Mouse (Mus musculus): ENCODE measurements around the gene Zbtb7b. TPM values are rescaled to one million over a fixed set of nuclear protein-coding genes. Genes with fewer than 3 reads are reported as not detected.

The Zbtb7b gene
- polyA plus RNA-seq, 1 experiment: not detected

DNA sequence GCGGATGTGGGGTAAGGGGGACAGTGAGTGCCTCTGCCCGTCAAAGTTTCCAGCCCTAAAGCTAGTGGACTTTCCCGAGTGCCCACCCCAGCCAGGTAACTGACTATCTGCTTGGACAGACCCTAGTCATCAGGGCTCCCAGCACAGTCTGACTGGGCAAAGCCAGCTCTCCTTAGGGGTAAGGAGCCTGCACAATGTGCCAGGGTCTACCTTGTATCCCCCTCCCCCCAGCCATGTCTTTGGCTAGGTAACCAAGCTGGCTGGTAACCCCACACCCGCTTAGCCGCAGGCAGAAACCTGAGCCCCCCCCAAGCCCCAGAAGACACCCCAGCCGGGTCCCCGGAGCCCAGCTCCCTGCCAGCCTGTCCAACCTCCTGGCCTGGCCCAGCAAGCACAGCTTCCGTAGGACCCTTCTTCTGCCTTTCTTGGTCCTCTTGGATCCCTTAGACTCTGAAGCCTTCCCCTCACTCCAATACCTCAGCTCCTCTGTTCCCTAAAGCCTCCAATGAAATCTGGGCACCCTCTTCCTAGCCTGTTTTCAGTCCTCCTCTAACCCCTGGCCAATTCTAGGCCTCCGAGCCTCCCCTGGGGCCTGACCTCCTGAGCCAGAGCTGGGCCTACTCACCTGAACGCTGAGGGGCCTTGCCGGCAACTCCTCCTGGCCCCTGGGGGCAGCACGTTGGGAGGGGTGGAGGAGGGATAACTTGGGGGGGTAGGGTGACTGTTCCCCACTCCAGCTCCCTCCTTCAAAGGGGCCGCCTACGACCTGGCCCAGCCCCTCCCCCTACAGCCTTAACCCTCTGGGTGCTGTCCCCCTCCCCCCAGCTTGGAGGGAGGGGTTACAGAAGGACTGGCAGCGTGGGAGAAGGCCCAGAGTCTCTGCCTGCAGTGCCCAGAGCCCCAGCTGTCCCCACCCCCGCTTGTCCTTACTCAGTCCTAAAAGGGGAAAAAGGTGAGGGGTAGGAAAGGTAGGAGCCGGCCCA is 7.8 kb downstream of the Zbtb7b start:
- 69% methylated on average over 17 of the region's 17 CpGs for WGBS
- Histone ChIP-seq H3K27ac (ENCODE audit: insufficient read depth, low read depth, low read length) (no peak overlapping the region), H3K4me1 (ENCODE audit: control insufficient read depth, insufficient read depth, low read length) (peaks cover 25% of the 10 kb centered on the region), H3K4me3 (ENCODE audit: insufficient read depth, low read depth, low read length) (no peak overlapping the region)
- TF ChIP-seq POLR2A (IDR thresholded peaks at IDR 0.05; ENCODE audit: insufficient read depth, low read depth, low read length) (no peak), CTCF (IDR thresholded peaks at IDR 0.05; ENCODE audit: insufficient read depth, low read depth, low read length) (no peak)

DNA sequence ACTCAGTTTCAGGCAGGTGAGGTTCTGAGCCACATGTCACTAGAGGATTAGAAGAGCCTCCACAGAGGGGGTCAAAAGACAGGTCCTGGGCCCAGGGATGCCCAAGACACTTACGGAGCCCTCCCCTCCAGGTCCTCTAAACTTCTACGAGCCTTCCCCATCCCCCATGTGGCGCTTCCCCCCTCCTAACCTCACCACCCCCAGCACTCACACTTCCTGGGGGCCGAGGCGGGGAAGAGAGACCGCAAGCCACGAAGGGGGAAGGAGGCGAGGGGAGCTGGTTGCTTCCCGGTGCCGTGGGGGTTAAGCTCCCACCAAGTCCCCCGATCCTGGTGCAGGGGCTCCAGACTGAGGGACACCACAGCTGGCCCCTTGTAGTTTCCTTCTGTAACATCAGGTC is 9.1 kb downstream of the Zbtb7b start:
- peaks cover 15% of the 10 kb centered on the region for H3K4me1 ChIP-seq (ENCODE audit: control insufficient read depth, insufficient read depth, low read length)
- H3K4me3 ChIP-seq (ENCODE audit: insufficient read depth, low read depth, low read length): no peak overlapping the region
- no peak overlapping the region for H3K27ac ChIP-seq (ENCODE audit: insufficient read depth, low read depth, low read length)
- 75% methylated on average over 11 of the region's 11 CpGs for WGBS
- TF ChIP-seq CTCF (IDR thresholded peaks at IDR 0.05; ENCODE audit: insufficient read depth, low read depth, low read length) (no peak), POLR2A (IDR thresholded peaks at IDR 0.05; ENCODE audit: insufficient read depth, low read depth, low read length) (no peak)

DNA sequence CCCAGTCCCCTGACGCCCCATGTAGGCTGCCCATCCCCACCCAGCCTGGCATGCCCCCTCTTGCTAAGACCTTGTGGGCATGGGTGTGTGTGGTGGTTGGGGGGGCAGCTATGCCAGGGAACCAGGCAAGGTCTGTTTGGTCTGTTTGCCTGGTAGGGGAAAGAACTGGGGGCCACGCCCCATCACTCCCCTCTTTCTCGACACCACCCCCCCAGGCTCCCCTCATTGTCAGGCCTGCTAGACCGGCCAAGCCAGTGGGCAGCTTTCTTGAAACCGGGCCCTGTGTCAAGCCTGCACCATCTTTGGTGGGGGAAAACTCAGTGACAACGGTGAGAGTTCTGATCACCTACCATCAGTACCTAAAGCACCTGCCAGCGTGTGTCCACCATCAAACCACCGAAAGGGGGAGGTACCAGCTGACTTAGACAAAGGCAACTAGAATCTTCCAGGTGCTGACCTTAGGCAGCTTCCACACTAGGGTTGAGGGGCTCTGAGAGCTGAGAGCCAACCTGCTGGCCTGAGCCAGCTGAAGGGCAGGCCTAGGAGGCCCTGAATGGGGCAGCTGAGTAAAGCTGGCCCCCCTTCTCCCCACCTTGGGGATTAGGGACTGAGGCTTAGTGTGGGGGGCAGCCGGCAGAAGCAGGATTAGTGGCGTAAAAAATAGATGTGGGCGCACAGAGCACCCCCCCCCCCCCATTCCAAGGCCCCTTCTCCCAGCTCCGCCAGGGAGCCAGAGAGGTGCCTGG is 10.1 kb downstream of the Zbtb7b start:
- peaks cover 13% of the 10 kb centered on the region for H3K4me1 ChIP-seq (ENCODE audit: control insufficient read depth, insufficient read depth, low read length)
- H3K27ac ChIP-seq (ENCODE audit: insufficient read depth, low read depth, low read length): no peak overlapping the region
- H3K4me3 ChIP-seq (ENCODE audit: insufficient read depth, low read depth, low read length): no peak overlapping the region
- TF ChIP-seq CTCF (IDR thresholded peaks at IDR 0.05; ENCODE audit: insufficient read depth, low read depth, low read length) (no peak), POLR2A (IDR thresholded peaks at IDR 0.05; ENCODE audit: insufficient read depth, low read depth, low read length) (no peak)
- 67% methylated on average over 12 of the region's 12 CpGs for WGBS

DNA sequence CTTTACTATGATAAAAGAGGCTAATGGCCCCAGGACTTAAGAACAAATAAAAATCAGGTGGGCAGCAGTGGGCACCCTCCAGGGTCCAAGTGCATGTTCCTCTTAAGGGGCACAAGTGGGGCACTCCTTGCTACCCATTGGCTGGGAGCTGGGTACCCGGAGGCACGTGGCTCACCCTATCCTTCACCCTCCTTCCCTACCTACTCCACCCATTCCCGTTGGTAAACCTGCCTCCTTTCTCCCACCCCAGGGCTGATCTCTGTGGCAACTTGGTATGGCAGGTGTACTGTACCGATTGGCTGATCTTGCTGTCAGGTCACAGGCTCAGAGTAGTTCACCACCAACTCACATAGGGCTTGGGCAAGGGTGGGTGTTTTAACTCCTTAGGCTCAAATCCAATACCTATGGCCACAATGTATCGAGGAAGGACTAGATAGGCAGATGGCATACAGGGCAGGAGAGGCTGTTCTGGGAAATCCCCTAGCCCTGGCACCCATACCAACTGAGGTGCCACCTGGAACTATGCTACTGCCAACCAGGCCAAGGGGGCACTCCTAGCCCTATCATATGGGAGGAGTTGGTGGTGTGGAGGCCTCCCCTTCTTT is 10.8 kb downstream of the Zbtb7b start:
- H3K4me1 ChIP-seq (ENCODE audit: control insufficient read depth, insufficient read depth, low read length): peaks cover 19% of the 10 kb centered on the region
- 89% methylated on average over 5 of the region's 5 CpGs for WGBS
- H3K4me3 ChIP-seq (ENCODE audit: insufficient read depth, low read depth, low read length): no peak overlapping the region
- TF ChIP-seq CTCF (IDR thresholded peaks at IDR 0.05; ENCODE audit: insufficient read depth, low read depth, low read length) (no peak), POLR2A (IDR thresholded peaks at IDR 0.05; ENCODE audit: insufficient read depth, low read depth, low read length) (no peak)
- no peak overlapping the region for H3K27ac ChIP-seq (ENCODE audit: insufficient read depth, low read depth, low read length)

DNA sequence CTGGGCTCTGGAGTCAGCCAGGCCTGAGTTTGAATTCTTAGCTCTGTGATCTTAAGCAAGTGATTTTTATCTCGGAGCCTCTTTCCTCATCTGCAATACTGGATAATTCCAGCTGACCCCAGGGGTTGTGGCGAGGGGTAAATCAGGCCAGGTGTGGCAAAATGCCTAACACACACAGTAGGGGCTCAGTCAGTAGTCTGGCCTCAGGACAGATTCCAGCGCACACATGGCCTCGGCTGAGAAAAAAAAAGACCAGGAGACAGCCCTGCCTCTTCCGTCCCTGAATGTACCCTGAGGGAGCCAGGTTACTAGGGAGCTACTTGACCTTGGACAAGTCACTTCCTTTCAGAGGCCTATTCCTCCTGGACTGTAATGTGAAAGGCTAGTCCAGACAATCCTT is 11.6 kb downstream of the Zbtb7b start:
- WGBS: 78% methylated on average over 5 of the region's 5 CpGs
- TF ChIP-seq CTCF (IDR thresholded peaks at IDR 0.05; ENCODE audit: insufficient read depth, low read depth, low read length) (no peak), POLR2A (IDR thresholded peaks at IDR 0.05; ENCODE audit: insufficient read depth, low read depth, low read length) (no peak)
- no peak overlapping the region for H3K27ac ChIP-seq (ENCODE audit: insufficient read depth, low read depth, low read length)
- peaks cover 20% of the 10 kb centered on the region for H3K4me1 ChIP-seq (ENCODE audit: control insufficient read depth, insufficient read depth, low read length)
- H3K4me3 ChIP-seq (ENCODE audit: insufficient read depth, low read depth, low read length): no peak overlapping the region

DNA sequence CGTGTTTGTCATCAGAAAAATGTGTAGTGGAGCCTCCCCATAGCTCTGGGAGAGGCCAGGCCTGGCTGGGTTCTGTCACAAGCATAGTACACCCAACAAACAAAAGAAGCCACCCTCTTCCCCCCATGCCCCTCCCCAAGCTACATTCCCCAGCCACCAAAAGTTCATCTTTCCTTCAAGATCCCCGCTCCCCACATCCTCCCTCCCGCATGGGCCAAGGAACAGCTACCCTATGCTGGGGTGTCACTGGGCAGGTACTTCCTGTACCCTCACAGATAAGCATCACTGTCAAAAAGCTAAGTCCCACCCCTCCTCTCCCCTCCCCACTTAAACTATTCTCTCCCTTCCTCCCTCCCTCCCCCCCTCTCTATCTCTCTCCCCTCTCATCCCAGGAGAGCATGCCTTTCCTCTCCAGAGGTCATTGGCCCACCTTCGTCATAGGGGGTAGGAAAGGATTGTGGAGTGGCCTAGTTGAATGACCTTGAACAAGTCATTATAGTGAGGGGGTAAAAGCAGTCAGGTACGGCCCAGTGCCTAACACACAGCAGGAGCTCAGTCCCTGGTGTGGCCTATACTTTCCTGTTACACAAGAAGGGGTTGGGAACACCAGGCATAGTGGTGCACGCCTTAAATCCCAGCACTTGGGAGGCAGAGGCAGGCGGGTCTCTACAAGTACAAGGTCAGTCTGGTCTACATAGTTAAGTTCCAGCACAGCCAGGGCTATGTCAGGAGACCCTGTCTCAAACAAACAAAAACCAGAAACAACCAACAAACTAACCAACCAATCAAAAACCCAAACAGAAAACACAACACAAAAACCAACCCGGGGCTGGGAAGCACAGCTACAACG is 12.3 kb downstream of the Zbtb7b start:
- Histone ChIP-seq H3K4me1 (ENCODE audit: control insufficient read depth, insufficient read depth, low read length) (peaks cover 21% of the 10 kb centered on the region), H3K4me3 (ENCODE audit: insufficient read depth, low read depth, low read length) (no peak overlapping the region), H3K27ac (ENCODE audit: insufficient read depth, low read depth, low read length) (no peak overlapping the region)
- TF ChIP-seq CTCF (IDR thresholded peaks at IDR 0.05; ENCODE audit: insufficient read depth, low read depth, low read length) (no peak), POLR2A (IDR thresholded peaks at IDR 0.05; ENCODE audit: insufficient read depth, low read depth, low read length) (no peak)
- 89% methylated on average over 9 of the region's 9 CpGs for WGBS

DNA sequence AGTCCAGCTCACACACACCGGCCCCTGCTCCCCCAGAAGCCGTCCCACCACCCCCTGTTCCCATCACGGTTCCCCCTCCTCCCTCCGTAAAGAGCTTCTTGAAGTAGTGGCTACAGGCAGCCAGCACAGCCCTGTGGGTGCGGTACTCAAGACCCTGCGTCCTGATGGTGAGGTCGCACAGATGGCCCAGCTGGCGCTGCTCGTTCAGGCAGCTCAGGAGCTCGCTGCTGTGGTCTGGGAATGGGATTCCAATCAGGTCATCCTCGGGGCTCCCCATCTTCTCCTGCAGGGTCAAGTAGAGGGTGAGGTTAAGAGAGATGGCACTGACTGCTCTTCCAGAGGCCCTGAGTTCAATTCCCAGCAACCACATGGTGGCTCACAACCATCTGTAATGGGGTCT is 13.3 kb downstream of the Zbtb7b start:
- Histone ChIP-seq H3K27ac (ENCODE audit: insufficient read depth, low read depth, low read length) (no peak overlapping the region), H3K4me1 (ENCODE audit: control insufficient read depth, insufficient read depth, low read length) (peaks cover 18% of the 10 kb centered on the region), H3K4me3 (ENCODE audit: insufficient read depth, low read depth, low read length) (no peak overlapping the region)
- 91% methylated on average over 11 of the region's 11 CpGs for WGBS
- TF ChIP-seq POLR2A (IDR thresholded peaks at IDR 0.05; ENCODE audit: insufficient read depth, low read depth, low read length): no peak
- TF ChIP-seq CTCF (IDR thresholded peaks at IDR 0.05; ENCODE audit: insufficient read depth, low read depth, low read length): no peak

DNA sequence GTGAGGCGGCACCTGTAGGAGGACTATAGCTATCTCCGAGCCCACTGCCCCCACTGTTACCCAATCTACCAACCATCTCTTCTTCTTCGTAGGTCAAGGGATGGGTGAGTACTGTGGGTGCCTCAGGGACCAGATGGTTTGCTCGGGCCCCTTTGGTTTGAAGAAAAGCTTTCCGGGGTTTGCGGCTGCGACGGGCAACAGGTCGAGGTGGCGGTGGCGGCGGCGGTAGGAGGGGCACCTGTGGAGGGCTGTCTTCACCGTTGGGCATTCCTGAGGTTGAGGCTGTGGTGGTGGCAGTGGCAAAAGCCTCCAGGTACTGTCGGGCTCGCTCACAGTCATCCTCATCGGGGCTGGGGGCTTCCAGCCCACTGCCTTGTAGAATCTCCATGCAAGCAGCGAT is 13.9 kb downstream of the Zbtb7b start:
- 94% methylated on average over 18 of the region's 18 CpGs for WGBS
- Histone ChIP-seq H3K4me1 (ENCODE audit: control insufficient read depth, insufficient read depth, low read length) (peaks cover 18% of the 10 kb centered on the region), H3K27ac (ENCODE audit: insufficient read depth, low read depth, low read length) (no peak overlapping the region), H3K4me3 (ENCODE audit: insufficient read depth, low read depth, low read length) (no peak overlapping the region)
- no peak for TF ChIP-seq POLR2A (IDR thresholded peaks at IDR 0.05; ENCODE audit: insufficient read depth, low read depth, low read length)
- TF ChIP-seq CTCF (IDR thresholded peaks at IDR 0.05; ENCODE audit: insufficient read depth, low read depth, low read length): no peak
